Comparison of ENCODE assay signal across 9 mouse cellular contexts in genomic region chr3:95053701-95054100, GRCm38 (mm10). TPM values are rescaled to one million over a fixed set of nuclear protein-coding genes. Genes with fewer than 3 reads are reported as not detected.
DNase-seq lines count a peak whose midpoint lies in the region; ATAC-seq and TF ChIP-seq lines count a peak whose summit lies in the region.
"Had no signal": no experiment of that assay in that cellular context is flagged by ENCODE, and none has a peak within 500 bp of the region (broad histone marks: within the 10 kb centered on the region; RNA-seq: fewer than 3 reads in every experiment).

No protein-coding gene starts in this region.

- no peak overlapping the region for H3K9ac ChIP-seq in forebrain, embryonic 14.5 days (ENCODE audit: low read length)
- H3K9ac ChIP-seq in liver, embryonic 13.5 days, result no peak overlapping the region
- H3K9ac ChIP-seq: embryonic facial prominence, embryonic 15.5 days had no signal

- no peak overlapping the region for H3K4me3 ChIP-seq in heart, embryonic 10.5 days
- no peak overlapping the region for H3K4me3 ChIP-seq in C2C12 (ENCODE audit: insufficient read depth, poor library complexity, severe bottlenecking)
- H3K4me3 ChIP-seq in forebrain, embryonic 14.5 days (ENCODE audit: low read depth, low read length), result no peak overlapping the region
- no peak overlapping the region for H3K4me3 ChIP-seq in liver, embryonic 13.5 days (replicated peaks)
- H3K4me3 ChIP-seq: embryonic facial prominence, embryonic 15.5 days had no signal

- no peaks in the 10 kb centered on the region for H3K27me3 ChIP-seq in heart, embryonic 10.5 days (ENCODE audit: insufficient read depth, poor library complexity, severe bottlenecking)
- H3K27me3 ChIP-seq in C2C12 (ENCODE audit: control insufficient read depth, insufficient read depth, insufficient read length), result no peaks in the 10 kb centered on the region
- no peaks in the 10 kb centered on the region for H3K27me3 ChIP-seq in forebrain, embryonic 14.5 days (replicated peaks; ENCODE audit: control insufficient read depth, insufficient read depth, low read length)
- no peaks in the 10 kb centered on the region for H3K27me3 ChIP-seq in liver, embryonic 13.5 days
- H3K27me3 ChIP-seq: embryonic facial prominence, embryonic 15.5 days had no signal

- peak; percentile 15 for TF ChIP-seq CTCF in C2C12 (IDR thresholded peaks at IDR 0.05; ENCODE audit: control insufficient read depth, insufficient read depth, insufficient read length)

- ATAC-seq in forebrain, embryonic 14.5 days, result peak; percentile 20; the same call in 1 of the 2 replicates
- ATAC-seq in liver, embryonic 13.5 days (ENCODE audit: low read depth), result no peak

- 36% methylated on average over 3 of the region's 3 CpGs for WGBS in heart, embryonic 10.5 days
- WGBS in forebrain, embryonic 14.5 days, result 35% methylated on average over 3 of the region's 3 CpGs
- WGBS in liver, embryonic 13.5 days (ENCODE audit: insufficient replicate concordance), result 26% methylated on average over 3 of the region's 3 CpGs

- no peaks in the 10 kb centered on the region for H3K79me3 ChIP-seq in C2C12 (ENCODE audit: low read depth)

- H3K4me2 ChIP-seq in forebrain, embryonic 14.5 days (ENCODE audit: low read length), result no peak overlapping the region
- H3K4me2 ChIP-seq in liver, embryonic 13.5 days, result no peak overlapping the region
- H3K4me2 ChIP-seq: embryonic facial prominence, embryonic 15.5 days had no signal

- H3ac ChIP-seq in C2C12 (ENCODE audit: control insufficient read depth, insufficient read length, low read depth), result no peak overlapping the region

- H3K4me1 ChIP-seq in heart, embryonic 10.5 days, result peaks cover 18% of the 10 kb centered on the region; the same call in 1 of the 2 replicates
- no peaks in the 10 kb centered on the region for H3K4me1 ChIP-seq in forebrain, embryonic 14.5 days (ENCODE audit: control insufficient read depth, insufficient read depth, low read length)
- H3K4me1 ChIP-seq in liver, embryonic 13.5 days (replicated peaks), result peaks cover 56% of the 10 kb centered on the region

- no peaks in the 10 kb centered on the region for H3K79me2 ChIP-seq in C2C12 (ENCODE audit: control insufficient read depth, insufficient read depth)

- DNase-seq in heart, embryonic 10.5 days (ENCODE audit: low spot score), result peak; percentile 82
- DNase-seq in heart, adult 11 months, result no peak
- peak; percentile 60 for DNase-seq in WW6 (ENCODE audit: low read depth, low spot score)
- DNase-seq in forebrain, embryonic 14.5 days (ENCODE audit: low spot score), result peak; percentile 72
- DNase-seq in liver, embryonic 13.5 days, result peak; percentile 32
- DNase-seq in skeletal muscle tissue, adult 2 months (ENCODE audit: low read depth, low spot score), result peak; percentile 26
- no peak for DNase-seq in urinary bladder, adult 18-20 months (ENCODE audit: low spot score in 2 of 2)

- no peaks in the 10 kb centered on the region for H3K9me3 ChIP-seq in heart, embryonic 10.5 days
- H3K9me3 ChIP-seq in forebrain, embryonic 14.5 days (replicated peaks; ENCODE audit: control insufficient read depth, low read length), result no peaks in the 10 kb centered on the region
- no peaks in the 10 kb centered on the region for H3K9me3 ChIP-seq in liver, embryonic 13.5 days (replicated peaks)
- H3K9me3 ChIP-seq: embryonic facial prominence, embryonic 15.5 days had no signal

- H3K27ac ChIP-seq in heart, embryonic 10.5 days, result no peak overlapping the region
- no peak overlapping the region for H3K27ac ChIP-seq in forebrain, embryonic 14.5 days (ENCODE audit: low read depth, low read length)
- no peak overlapping the region for H3K27ac ChIP-seq in liver, embryonic 13.5 days

- H3K36me3 ChIP-seq in heart, embryonic 10.5 days, result peaks cover 16% of the 10 kb centered on the region
- H3K36me3 ChIP-seq in C2C12 (ENCODE audit: control insufficient read depth, insufficient read depth), result peaks cover 9% of the 10 kb centered on the region
- peaks cover 12% of the 10 kb centered on the region for H3K36me3 ChIP-seq in forebrain, embryonic 14.5 days (ENCODE audit: control insufficient read depth, insufficient read depth, low read length)
- H3K36me3 ChIP-seq in liver, embryonic 13.5 days, result peaks cover 7% of the 10 kb centered on the region

TF ChIP-seq in C2C12, 6 proteins besides CTCF, POLR2A, EP300 and RAD21:
- TF ChIP-seq MAX (IDR thresholded peaks at IDR 0.05) (no peak), MYOD1 (IDR thresholded peaks at IDR 0.05; ENCODE audit: control insufficient read depth, insufficient read length, low read depth) (no peak), CEBPB (IDR thresholded peaks at IDR 0.05; ENCODE audit: low read depth) (no peak), USF1 (IDR thresholded peaks at IDR 0.05; ENCODE audit: low read depth) (no peak), FOSL1 (IDR thresholded peaks at IDR 0.05; ENCODE audit: insufficient read depth, low read length, poor library complexity, severe bottlenecking) (no peak), MYOG (IDR thresholded peaks at IDR 0.05; ENCODE audit: control insufficient read depth, extremely low read depth, insufficient read length) (no peak)

RNA-seq across cellular contexts. Expression of gene Psmd4, which starts 11.3 kb away (rescaled TPM):
- polyA plus RNA-seq in heart, embryonic 10.5 days (2016; fragmentation: Nextera tagmentation; extraction: Ambion mirVana), result 282 and 332 TPM in 2 replicates
- polyA plus RNA-seq in C2C12 (2012; fragmentation: generic; extraction: Trizol), result 264 TPM
- polyA plus RNA-seq in forebrain, embryonic 14.5 days (2014; fragmentation: Nextera tagmentation; extraction: Ambion mirVana), result 293 and 334 TPM in 2 replicates
- 202 and 204 TPM in 2 replicates for polyA plus RNA-seq in liver, embryonic 13.5 days (2015; fragmentation: Nextera tagmentation; extraction: Ambion mirVana)

RNA-seq across cellular contexts. Expression of gene Zfp687, which starts 38.5 kb away (rescaled TPM):
- 28.1 and 28.2 TPM in 2 replicates for polyA plus RNA-seq in heart, embryonic 10.5 days (2016; fragmentation: Nextera tagmentation; extraction: Ambion mirVana)
- 15.3 TPM for polyA plus RNA-seq in C2C12 (2012; fragmentation: generic; extraction: Trizol)
- polyA plus RNA-seq in forebrain, embryonic 14.5 days (2014; fragmentation: Nextera tagmentation; extraction: Ambion mirVana), result 16.4 and 21.8 TPM in 2 replicates
- 5.8 and 8.2 TPM in 2 replicates for polyA plus RNA-seq in liver, embryonic 13.5 days (2015; fragmentation: Nextera tagmentation; extraction: Ambion mirVana)

RNA-seq across cellular contexts. Expression of gene Pip5k1a, which starts 53.0 kb away (rescaled TPM):
- 18.3 and 18.8 TPM in 2 replicates for polyA plus RNA-seq in heart, embryonic 10.5 days (2016; fragmentation: Nextera tagmentation; extraction: Ambion mirVana)
- 21.2 TPM for polyA plus RNA-seq in C2C12 (2012; fragmentation: generic; extraction: Trizol)
- 14.2 and 16.4 TPM in 2 replicates for polyA plus RNA-seq in forebrain, embryonic 14.5 days (2014; fragmentation: Nextera tagmentation; extraction: Ambion mirVana)
- polyA plus RNA-seq in liver, embryonic 13.5 days (2015; fragmentation: Nextera tagmentation; extraction: Ambion mirVana), result 9.6 and 10.3 TPM in 2 replicates

RNA-seq across cellular contexts. Expression of gene Vps72, which starts 57.1 kb away (rescaled TPM):
- polyA plus RNA-seq in heart, embryonic 10.5 days (2016; fragmentation: Nextera tagmentation; extraction: Ambion mirVana), result 124 and 172 TPM in 2 replicates
- polyA plus RNA-seq in C2C12 (2012; fragmentation: generic; extraction: Trizol), result 83.4 TPM
- 225 and 235 TPM in 2 replicates for polyA plus RNA-seq in forebrain, embryonic 14.5 days (2014; fragmentation: Nextera tagmentation; extraction: Ambion mirVana)
- 39.2 and 43.3 TPM in 2 replicates for polyA plus RNA-seq in liver, embryonic 13.5 days (2015; fragmentation: Nextera tagmentation; extraction: Ambion mirVana)

Comparison
In these comparisons a context has a peak if more than half of its experiments do, and no peak if none do; other contexts are left out.
1. DNase-seq: peak in heart, embryonic 10.5 days (single experiment), WW6 (single experiment), forebrain, embryonic 14.5 days (single experiment), liver, embryonic 13.5 days (single experiment) and skeletal muscle tissue, adult 2 months (single experiment); none in heart, adult 11 months (single experiment) and urinary bladder, adult 18-20 months (0 of 2).